Mouse (Mus musculus) gastrocnemius, adult 18-20 months (tissue): ENCODE measurements around the gene Rxra. TPM values are rescaled to one million over a fixed set of nuclear protein-coding genes. Genes with fewer than 3 reads are reported as not detected.

ENCODE experiments used
- DNase-seq: peaks from one replicate; pipeline ENCODE4 v3.0.0; 2021; ENCODE audit warnings: low spot score
- total RNA-seq, 2 experiments: library from RNA; stranded (reverse); gene quantifications; 2 replicates each; pipeline ENCODE4 v1.2.3; 2021

Rxra gene
- total RNA-seq, 2 experiments from 2014 or later = 129 to 134 TPM

DNA sequence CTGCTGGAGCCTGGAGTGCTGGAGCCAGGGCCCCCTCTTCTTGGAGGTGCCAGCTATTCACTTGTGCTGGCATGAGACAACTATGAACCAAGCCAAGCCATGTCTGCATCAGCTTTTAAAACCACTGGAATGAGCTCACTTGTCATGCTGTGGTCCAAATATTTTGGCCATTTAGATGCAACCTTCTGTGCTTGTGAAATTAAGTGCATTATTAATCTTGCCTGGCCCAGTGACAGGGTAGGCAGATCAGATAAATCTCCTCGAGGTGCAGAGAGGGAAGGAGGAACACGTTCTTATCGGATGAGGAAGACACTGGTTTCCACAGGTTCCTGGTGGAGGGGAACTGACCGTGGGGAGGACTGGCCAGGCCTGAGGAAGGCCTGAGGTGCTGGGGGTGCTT lies 8.6 kb upstream of the Rxra start:
- no peak for DNase-seq

DNA sequence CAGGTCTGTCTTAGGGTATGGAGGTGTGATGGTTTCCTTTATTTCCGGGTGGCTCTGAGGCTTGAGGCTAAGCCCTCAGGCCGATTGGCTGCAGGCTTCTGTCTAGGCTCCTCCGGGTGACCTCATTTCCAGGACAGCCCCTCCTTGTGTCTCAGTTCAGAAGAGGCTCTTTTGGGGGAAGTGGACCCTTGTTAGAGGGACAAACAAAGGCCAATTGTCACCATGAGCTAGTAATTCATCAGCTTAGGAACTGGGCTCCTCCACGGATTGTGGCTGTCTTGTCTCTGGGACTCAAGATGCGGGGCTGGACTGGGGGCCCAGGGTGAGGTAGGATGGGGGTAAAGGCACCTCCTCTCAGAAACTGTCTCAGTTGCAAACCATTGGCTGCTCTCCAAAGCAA lies 5.5 kb upstream of the Rxra start:
- DNase-seq = no peak

DNA sequence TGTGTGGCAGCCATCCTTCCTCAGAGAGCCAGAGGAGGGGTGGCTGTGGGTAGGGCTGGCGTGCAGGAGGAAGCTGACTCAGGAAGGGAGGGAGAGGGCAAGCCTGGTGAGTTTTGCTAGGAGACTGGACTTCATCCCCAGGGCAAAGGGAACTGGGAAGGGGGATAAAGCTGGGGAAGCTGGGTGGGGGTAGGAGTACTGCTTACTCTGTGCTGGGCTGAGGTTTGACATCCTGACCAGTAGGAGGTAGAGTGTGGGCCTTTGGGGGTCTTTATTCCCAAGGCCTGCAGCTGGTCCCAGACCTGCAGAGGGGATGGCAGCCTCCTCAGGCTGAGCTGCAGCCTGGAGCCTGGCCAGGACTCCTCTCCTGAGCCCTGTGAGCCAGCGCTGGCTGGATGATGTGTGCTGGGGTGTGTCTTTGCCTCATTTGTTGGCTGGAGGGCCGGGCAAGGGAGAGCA lies 4.6 kb upstream of the Rxra start:
- peak; percentile 59 for DNase-seq

DNA sequence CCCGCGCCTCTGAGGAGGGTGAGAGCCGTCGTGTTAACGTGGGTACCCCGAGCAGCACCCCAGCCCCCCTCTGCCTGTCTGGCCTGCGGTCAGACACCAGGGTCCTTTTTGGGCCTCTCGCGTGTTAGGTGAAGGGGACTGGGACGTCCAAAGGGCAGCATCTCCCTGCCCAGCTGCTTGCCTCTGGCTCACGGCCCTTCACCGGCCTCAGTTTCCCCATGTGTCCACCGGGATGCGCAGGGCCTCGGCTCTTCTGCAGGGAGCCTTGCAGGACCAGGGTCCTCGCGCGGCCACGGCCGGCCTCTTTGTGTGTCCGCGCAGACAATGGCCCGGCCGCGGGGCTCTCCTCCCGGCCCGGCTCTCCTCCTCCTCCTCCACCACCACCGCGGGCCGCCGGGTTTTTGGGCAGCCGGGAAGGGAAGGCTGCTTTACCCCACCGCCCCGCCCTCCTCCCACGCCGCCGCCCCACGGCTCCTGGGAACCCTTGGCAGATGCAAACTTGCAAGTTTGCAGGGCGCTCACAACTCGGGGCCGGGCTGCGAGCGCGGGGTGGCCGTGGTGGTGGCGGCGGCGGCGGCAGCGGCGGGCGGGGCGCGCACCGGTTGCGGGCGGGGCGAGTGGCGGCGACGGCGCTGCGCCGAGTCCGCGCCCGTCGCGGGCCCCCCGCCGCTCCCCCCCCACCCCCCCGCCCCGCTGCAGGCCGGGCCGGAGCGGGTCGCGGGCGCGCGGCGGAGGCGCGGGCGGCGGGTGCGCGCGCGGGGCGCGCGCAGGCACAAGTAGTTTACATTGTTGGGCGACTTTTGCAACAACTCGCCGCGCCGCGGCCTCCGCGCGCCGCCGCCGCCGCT lies 462 bp downstream of the Rxra start:
- peak; percentile 72 for DNase-seq

DNA sequence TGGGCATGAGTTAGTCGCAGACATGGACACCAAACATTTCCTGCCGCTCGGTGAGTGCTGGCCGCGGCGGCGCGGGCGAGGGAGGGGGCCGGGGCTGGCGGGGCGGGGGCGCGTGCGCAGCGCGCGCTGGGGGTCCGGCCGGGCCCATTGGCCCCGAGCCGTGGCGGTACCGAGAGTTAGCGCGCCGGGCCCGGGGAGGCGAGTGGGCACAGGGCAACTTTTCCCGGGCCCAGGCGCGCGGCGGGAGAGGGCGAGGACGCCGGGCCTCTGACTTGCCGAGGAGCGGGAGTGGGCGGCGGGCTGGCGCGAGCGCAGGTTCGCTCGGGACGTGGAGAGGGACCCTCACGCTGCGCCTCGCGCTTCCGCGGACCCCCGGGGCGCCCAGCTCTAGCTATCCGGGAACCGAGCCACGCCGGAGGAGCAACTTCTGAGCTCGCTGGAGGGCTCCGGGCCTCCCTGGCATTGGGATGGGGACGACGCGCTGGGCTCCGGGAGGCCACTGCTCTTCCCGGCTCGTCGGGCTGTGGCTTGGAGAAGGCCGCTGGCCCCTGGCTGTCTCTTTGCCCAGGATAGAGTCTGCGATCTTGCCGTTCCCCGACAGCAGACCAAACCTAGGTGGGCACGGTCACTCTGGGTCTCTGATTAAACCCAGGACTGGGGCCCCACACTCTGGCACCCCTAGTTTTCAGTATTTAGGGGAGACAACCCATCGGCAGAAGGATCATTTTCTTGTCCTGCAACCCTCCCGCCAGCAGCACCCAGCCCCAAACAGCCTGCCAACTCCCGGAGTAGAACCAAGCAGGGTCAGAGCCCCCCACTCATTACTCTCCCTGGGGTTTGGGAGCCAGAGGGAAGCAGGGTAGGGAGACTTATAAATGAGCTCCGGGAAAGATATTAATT lies 1.4 kb downstream of the Rxra start:
- DNase-seq = peak; percentile 41

DNA sequence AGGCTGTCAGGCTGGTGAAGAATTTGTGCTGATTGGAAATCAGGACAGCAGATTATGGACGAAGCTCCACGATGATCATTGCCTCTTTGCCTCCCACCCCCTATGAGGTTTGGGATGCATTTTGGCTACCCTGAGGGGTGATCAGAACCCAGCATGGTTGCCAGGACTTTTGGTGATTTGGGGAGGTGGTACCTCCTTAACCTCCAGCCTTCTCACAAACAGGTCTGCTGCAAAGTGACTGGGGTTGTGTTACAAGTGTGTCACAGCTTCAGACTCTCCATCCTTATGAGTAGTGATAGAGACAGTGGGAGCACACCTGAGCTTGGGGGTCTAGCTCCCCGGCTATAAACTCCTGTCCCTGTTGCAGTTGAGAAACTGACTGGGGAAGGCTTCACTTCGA lies 2.1 kb downstream of the Rxra start:
- DNase-seq = no peak

DNA sequence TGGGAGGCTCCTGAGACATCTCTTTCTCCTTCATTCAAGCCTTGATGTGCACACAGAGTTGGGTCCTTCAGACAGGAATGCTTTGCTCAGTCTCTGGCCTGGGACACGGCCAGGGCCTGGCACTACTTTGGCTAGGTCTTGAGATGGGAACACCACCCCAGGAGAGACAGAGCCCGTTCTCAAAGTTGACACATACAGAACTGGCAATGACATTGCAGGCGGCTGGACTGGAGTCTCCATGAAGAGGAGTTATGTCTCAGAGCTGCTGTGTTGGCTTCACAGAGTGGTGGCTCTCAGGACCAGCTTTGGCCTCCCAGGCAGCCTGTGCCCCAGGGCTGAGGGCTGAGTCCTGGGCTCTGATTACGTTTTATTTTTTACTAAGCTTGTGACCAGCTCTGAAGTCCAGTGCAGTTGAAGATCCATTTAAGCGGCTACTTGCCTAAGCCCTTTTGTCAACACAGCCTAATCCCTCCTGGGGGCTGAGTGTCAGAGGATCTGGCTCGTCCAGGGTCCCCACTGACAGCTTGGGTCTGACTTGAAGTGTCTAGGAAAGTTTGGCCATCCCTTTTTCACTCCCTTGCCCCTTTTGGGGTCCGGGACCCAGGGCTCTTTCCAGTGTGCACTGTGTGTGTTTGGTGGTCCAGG lies 2.7 kb downstream of the Rxra start:
- DNase-seq = peak; percentile 58

DNA sequence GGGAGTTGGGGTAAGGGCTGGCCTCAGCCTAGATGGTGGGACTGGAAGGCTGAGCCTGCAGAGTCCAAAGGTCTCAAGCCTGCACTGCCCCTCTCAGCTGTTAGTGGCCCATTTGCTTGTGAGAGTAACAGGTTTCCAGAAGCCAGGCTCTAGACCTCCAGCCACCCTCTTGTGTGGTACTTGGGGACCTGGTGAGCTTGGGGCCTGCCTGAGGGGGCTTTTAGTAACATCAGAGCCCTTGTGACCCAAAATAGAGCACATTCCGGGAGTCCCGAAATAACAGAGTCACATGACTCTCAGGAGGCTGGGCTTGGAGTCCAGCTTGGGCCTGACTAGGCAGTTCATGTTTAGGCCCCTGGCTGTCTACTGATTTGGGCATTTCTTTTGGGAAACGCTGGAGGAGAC lies 3.4 kb downstream of the Rxra start:
- DNase-seq = peak; percentile 77

DNA sequence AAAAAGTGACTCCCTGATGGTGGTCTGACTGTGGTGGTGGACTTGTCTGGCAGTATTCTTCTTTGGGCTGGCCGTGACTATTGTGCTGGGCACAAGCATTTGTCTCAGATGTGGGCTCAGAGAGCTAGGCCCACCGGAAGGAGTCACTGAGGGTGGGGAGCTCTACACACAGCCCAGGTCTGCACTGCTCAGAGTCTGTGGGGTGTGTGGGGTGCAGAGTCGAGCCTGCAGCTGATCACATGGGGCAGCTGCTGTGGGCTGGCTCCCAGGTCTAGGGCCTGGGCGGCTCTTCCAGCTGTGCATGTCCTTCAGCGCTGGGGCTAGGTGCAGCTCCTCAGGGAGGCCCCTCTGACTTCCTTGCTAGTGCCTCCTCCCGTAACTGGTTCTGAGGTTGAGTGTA lies 3.8 kb downstream of the Rxra start:
- DNase-seq = peak; percentile 62

DNA sequence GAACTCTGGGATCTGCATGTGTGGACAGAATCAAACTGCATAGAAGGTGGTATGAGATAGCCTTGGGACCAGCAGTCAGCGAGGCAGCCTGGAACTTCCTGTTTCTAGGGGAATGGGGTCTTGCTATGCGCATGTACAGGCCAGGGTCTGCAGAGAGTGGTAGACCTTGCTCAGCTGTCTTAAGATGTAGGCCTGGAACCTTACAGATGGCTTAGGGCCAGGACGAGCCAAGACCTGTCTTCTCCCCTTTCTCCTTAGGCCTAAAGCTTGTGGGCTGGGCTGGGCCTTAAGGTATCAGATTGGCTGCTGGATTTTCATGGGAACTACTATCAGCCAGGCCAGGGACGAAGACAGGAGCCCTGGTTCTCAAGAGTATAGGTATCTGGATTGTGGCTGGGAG lies 4.4 kb downstream of the Rxra start:
- no peak for DNase-seq

DNA sequence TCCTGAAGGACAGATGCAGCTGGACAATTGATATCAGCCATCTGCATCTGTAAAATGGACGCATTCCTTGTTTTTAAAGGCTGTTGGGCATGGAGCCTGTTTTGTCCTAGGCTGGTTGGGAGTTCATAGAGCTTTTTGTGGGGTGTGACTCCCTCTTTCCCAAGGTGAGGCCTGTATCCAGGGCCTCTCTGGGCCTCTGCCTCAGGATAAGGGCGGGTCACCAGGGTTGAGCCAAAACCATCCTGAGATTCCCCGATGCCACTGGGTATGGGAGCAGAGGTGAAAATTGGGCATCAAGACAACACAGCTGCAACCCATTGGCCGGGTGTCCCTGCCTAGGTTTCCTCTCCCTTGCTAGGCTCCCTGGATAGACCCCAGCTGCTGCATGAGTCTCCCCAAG lies 5.2 kb downstream of the Rxra start:
- no peak for DNase-seq

DNA sequence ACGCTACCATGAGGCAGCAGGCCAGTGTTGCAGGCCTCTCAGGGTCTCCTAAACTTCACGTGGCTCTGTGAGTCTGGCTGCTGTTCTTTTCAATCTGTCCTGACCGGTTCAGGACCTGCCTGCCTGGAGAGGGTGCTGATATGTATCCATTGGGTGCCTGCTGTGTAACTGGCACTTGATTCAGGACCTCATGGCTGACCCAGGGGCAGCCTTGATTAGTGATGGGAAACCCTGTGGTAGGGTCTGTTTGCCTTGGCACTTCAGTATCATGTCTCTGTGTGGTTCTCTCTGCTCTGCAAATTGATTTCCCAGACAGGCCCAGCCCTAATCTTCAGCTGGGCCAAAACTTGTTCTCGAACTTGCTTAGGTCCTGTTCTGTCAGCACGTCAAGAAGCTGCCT lies 5.9 kb downstream of the Rxra start:
- DNase-seq = no peak

DNA sequence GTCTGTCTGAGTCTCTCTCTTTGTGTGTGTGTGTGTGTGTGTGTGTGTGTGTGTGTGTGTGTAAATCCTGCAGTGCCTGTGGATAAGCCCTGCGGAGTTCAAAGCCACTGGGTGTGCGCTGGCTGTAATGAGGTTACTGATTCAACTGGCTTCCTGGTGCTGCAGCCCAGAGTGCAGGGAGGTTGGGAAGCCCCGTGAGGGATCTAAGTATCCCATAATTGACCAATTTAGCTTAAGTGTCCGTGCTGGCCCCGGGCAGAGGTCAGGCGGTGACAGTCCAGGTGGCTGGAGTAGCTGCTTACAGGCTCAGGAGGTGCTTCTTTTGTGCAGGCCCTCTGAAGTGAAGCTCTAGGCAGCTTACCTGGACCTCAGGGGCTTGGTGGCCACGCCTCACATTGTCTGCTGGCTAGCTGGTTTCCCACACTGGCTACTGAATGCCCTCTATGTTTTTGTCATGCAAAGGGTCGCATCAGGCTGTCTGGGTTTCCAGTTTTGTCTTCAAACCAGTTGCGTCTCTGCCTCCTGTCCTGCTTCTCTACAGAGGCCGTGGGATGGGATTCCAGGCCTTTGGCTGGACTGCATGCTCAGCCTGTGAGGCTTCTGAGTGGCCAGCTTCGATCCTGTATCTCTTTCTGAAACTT lies 7.9 kb downstream of the Rxra start:
- no peak for DNase-seq

DNA sequence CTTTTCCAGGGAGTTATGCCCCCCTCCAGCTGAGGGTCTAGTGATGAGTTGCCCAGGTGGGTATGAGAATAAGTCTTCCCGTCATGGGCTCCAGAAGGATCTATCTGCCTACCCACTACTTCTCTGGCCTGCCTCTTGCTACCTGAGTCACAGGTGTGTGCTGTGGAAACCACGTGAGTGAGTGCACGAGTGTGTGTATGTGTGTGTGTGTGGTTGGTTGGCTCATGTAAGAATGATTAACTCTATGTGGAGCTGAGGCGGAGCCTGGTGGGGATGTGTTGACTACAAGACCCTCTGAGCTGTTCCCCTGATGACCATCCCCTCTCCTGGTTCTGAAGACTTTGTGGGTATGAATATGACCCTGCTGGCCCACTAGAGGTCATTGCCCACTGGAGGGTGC lies 9.7 kb downstream of the Rxra start:
- no peak for DNase-seq

DNA sequence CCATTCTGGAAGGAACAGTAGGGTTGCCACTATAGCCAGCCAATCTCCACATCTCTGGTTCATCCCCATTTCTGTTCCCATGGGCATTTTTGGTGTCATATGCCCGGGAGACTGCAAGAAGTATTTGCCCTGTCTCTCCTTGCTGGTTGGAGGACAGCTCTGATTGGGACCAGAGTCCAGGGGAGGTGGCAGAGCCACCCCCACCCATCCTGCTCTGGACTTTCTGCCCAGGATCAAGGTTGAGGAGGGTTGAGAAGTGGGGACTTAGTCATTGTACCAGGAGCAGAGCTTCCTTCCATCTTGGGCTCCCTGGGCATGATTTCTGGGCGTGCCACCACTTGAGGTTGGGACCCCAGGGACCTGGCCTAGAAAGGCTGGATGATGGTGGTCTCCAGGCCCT lies 10.1 kb downstream of the Rxra start:
- DNase-seq = no peak

DNA sequence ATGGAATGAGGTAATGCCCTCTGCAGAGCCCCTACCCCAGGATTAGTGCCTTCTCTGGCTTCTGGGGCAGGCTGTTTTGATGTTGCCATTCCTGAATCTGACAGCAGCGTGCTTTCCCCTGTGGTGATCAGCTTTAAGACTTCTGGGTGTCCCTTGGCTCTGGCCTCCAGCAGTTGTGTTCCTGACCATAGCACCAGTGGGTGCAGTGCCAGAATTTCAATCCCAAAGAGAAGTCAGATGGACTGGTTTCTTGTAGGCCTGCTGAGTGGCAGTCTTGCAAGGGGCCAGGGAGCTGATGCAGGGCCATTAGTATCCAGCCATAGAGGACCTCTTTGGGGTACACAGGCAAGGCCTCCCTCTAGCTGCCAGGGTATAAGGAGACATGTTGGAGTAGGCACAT lies 10.8 kb downstream of the Rxra start:
- no peak for DNase-seq

DNA sequence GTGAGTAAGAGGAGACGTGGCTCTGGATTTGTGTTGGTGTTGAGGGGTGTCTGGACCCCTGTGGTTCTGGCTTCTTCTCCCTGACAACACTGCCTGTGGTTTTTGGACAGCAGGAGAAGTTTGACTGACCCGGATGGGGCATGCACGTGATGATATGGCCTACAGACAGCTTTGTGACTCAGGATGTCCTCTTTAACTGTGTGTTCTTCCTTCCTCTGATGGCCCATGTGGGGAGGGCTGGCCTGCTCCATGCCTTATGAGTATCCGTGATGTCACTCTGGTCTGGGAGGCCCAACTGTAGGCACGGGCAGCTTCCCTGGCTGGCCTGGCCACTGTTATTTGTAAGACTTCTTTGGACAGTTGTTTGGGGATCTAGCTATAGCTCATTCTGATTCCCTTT lies 11.7 kb downstream of the Rxra start:
- peak; percentile 43 for DNase-seq

DNA sequence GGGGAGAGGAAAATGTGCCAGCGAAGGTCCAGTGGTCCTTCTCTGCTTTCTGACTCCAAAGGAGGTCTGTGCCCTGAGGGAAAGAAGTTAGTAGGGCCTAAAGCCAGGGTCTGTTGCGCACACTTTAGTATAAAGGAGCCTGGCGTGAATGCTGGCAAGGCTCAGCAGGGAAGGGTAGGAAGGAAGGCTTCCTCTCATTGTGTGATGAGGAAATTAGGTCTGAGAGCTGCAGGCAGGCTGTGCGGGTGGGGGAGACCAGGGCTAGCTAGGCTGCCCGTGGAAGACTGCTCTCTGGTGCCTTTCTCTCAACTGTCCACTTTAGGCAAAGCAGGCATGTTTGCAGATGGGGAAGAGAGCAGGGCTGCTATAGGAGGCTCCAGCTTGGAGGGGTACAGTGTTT lies 14.5 kb downstream of the Rxra start:
- DNase-seq = no peak

DNA sequence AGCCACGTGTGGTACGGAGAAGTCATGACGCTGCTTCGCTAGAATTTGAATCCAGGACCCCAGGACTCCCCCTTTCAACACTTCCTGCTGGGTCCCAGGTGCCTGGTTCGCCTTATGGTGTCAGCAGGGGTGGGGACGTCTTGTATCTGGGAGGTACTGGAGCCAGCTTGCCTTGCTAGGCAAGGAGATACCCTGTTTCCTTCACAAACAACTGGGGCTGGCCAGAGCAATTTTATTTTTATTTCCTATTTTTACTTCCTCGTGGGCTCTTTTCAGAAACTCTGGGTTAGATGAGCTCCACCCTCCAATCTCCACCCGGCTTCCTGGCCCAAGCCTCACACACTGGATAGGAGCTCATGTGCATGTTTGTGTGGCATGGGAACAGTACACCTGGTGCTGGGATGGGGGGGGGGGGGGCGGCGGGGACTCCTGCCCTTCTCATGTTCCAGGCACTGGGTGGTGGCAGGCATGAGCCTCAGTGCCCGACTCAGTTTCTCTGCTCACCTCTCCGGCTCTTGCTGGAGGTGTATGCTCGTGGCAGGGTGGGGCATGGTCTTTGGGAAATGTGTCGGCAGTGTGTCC lies 15.0 kb downstream of the Rxra start:
- DNase-seq = no peak

DNA sequence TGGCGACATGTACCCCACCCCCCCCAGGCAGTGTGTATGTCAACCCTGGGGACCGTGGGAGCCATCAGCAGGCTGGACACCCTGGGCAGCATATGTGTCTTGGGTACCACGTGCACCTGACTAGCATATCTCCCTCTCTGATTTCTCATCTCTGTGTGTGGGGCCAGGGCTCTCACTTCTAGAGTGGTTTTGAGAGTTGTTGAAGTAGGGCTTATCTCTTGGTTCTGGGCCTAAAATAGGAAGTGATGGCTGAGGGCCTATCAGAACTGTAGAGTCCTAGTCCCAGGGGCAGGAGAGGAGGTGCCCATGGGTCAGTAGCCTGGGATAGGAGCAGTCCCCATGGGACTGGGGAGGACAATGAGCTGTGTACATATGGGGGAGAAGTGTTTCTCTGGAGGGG lies 16.4 kb downstream of the Rxra start:
- no peak for DNase-seq

DNA sequence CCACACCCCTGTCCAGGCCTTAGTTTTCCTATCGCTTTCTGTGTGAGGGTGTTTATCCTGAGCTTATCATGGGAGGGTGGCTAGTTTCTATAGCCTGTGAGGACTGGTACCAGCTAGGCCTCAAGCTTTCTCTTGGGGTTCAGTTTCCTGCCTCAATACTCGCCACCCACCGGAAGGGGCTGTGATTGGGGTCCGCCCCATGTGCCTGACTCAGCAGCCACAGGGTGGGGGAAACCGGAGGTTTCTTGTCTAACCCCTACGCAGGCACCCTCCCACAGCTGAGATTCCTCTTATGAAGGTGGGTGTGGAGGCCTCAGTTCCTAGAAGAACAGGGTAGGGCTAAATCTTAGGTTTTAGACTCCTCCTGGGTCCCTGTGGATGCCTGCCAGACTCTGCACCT lies 17.4 kb downstream of the Rxra start:
- no peak for DNase-seq
